Mouse (Mus musculus) layer of hippocampus, postnatal 25 days (tissue): ENCODE measurements around the gene Pnn. TPM values are rescaled to one million over a fixed set of nuclear protein-coding genes. Genes with fewer than 3 reads are reported as not detected.
A peak's percentile ranks its signal among the peaks of the same experiment; 100 is the strongest.
"Not testable (repeated sequence)": the region's sequence is repeated elsewhere in the genome, so short reads cannot be mapped to it uniquely, and the experiment has no call there.

ENCODE experiments used
- DNase-seq, 2 experiments: peaks; one replicate each; pipeline ENCODE4 v3.0.0; 2022; ENCODE audit warnings: mixed read lengths in 2 of 2, low spot score in 1 of 2; ENCODE audit errors: extremely low spot score in 1 of 2
- total RNA-seq, 2 experiments: library from RNA; stranded (reverse); gene quantifications; 2 replicates each; pipeline ENCODE4 v1.2.3; 2021

Gene Pnn
- 10 to 100 TPM; 46.0 to 56.9 TPM for total RNA-seq

GRCm38 (mm10) chr12:59066448-59067077 lies at the start of gene Pnn:
Gene Pnn, plus strand, starts transcription at chr12:59066884.
- DNase-seq: peak; percentile 85 to 86

DNA sequence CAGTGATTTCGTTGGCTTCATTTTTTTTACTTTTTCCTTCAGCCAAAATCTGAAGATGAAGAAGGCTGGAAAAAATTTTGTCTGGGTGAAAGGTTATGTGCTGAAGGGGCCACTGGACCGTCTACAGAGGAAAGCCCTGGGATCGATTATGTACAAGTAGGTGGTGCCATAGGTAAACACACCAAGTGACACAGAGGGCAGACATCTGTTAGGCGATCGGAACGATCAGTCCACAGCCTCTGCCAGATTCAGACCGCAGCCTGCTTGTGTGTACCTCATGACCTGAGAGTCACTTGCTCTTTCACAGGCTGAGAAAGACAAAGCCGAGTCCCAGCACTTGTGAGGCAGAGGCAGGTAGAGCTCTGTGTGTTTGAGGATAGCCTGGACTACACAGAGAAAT lies 48.7 kb upstream of the Pnn start:
- DNase-seq: no peak

- no peak for DNase-seq
Measured at GRCm38 (mm10) chr12:59019891-59020290, 46.8 kb upstream of the Pnn start.

GRCm38 (mm10) chr12:59021306-59021705 lies 45.4 kb upstream of the Pnn start:
- DNase-seq: no peak

DNA sequence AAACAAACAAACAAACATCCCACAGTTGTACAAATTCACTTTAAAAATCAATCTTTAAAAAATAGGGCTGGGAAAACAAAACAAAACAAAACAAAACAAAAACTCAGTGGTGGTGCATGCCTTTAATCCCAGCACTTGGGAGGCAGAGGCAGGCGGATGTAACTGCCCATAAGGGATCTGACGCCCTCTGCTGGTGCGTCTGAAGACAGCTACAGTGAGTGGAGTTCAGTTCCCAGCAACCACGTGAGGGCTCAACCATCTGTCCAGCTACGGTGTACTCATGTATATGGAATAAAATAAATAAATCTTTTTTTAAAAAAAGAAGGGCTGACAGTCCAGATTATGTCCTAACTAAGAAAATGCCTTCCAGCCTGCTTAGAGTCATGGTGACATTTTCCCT lies 34.6 kb upstream of the Pnn start:
- DNase-seq: no peak

GRCm38 (mm10) chr12:59039162-59039970 lies 27.3 kb upstream of the Pnn start:
- DNase-seq: no peak

DNA sequence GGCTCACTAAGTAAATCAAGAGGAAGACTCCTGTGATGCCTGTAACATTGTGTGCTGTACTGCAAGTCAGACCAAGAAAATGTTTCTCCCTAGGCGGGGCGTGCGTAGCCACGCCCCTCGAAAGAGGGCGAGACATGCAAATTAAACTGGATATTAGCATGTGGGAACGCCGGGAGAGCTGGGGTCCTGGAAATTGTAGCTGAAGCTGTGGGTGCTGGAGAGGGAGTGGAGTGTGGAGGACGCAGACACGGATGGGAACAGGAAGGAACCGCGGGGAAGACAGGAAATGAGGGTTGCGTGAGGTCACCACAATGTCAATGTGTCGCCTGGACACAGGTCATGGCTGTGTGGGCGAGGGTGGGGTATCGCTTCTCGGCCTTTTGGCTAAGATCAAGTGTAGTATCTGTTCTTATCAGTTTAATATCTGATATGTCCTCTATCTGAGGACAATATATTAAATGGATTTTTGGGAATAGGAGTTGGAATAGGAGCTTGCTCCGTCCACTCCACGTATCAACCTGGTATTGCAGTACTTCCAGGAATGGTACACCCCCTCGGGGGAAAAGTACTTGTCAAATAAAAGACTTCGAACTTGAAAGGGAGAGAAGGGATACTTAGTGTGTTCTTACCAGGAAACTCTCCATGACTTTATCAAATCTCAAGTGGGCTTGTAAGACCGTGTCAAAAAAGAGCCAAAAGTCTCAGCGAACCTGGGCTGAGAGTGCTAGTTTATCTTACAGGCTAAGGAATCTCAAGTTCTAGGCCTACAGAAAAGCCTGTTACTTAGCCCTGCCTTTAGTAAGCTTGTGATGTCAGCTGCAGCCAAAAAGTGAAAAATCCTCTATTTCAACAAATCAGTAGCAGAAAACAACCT lies 26.5 kb upstream of the Pnn start:
- DNase-seq: no peak

- DNase-seq: no peak
Measured at GRCm38 (mm10) chr12:59040851-59041250, 25.8 kb upstream of the Pnn start.

DNA sequence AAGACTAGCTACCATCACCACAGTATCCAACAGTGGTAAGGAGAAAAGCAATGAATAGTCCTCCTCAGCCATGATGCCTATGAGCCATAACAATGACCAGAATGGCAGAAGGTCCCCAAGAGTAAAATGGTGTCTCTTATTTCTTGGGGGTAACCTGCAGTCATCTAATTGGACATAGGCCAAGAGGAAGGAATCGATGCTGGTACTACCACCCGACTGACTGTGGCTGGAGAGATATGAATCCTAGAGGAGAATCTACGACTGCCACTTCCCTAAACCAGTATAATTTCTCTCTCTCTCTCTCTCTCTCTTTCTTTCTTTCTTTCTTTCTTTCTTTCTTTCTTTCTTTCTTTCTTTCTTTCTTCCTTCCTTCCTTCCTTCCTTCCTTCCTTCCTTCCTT lies 14.2 kb upstream of the Pnn start:
- no peak for DNase-seq

DNA sequence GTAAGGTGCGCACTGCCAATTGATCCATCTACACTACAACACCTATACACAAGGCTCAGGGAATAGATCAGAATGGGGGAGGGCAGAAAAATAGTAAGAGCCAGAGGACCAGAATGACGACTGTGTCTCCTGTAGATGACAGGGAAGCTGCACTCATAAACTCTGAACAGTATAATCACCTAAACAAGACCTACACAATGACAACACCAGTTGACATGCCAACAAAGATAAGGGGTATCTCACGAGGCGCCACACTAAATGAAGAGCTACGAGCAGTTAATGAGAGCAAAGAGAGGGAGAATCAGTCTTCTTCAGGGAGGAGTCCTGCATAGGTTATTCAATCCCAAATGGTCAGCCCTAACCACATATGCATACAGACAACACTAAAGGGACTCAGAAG lies 13.5 kb upstream of the Pnn start:
- no peak for DNase-seq

GRCm38 (mm10) chr12:59053976-59054375 lies 12.7 kb upstream of the Pnn start:
- no peak for DNase-seq

DNA sequence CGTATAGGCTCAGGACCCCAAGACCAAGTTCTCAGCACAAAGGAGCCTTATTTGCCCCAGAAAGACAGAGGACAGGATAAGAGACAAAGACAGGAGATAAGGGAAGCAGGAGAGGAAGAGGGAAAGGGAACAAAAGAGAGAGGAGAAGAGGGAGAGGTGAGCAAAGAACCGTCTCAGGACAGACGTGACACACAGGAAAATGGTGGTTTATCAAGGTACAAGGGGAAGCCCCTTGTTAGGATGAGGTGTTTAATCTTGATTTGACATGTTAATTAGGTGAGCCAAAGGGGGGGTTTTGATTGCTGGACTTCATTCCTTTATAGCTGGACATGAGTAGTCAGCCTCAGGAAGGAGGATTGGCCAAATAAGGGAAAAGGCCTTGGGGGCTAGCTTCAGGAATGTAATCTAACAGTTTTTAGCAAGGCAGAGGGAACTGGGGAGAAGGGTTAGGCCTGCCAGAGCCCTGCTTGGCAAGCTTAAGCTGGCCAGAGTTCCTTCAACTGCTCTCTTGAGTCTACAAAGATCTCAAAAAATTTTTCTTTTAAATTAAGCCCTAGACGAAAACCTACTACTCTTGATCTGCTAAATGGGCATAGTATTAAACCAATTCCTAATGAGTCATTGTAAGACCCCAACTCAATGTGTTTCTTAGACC lies 11.4 kb upstream of the Pnn start:
- DNase-seq: no peak

GRCm38 (mm10) chr12:59056222-59056621 lies 10.5 kb upstream of the Pnn start:
- DNase-seq: no peak

DNA sequence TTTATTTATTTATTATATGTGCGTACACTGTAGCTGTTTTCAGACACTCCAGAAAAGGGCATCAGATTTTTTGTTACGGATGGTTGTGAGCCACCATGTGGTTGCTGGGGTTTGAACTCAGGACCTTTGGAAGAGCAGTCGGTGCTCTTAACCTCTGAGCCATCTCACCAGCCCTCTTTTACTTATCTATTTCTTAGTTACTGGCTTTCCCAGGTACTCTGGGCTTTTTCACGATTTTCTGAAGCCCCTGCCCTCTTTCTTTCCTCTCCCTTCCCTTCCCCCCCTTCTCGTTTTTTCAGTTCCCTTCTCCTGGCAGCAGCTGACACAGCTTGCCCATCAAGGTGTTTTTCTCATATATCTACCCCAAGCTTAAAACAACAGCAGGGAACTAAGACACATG lies 8.4 kb upstream of the Pnn start:
- DNase-seq: not testable (repeated sequence)

- DNase-seq: no peak
Measured at GRCm38 (mm10) chr12:59060322-59060721, 6.4 kb upstream of the Pnn start.

DNA sequence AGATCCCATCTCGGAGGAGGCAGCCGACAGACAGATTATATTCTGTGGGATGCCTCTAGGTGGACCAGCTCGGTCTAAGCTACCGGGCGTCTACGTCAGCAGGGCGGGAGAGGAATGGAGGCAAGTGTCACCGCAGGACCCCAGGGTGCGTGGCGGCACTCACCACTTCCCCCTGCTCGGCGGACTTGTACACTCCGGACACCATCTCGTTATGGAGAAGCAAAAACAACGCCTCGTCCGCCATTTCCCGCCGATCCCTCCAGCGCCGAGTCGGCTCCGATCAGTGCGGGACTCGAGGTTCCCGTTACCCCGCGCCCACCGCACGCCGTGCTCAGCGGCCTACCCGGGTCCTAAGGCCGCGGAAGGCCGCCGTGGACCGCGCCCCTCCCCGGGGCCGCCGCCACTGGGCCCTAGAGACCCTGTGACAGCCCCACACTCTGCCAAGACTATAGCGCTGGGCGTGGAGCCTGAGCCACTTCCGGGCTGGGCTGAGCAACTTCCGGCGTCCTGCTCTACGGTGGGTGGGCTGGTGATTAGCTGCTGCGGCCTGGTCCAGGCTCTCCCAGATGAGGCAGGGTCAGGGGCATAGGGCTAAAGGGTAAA lies 5.6 kb upstream of the Pnn start, which contains the start of gene Trappc6b:
Gene Trappc6b (minus strand): TSS at position 480 of the 603 bp plus-strand sequence.
- peak; percentile 65 to 70 for DNase-seq

- no peak for DNase-seq
Measured at GRCm38 (mm10) chr12:59064837-59065236, 1.8 kb upstream of the Pnn start.

GRCm38 (mm10) chr12:59065776-59066175 lies 908 bp upstream of the Pnn start:
- DNase-seq: no peak

DNA sequence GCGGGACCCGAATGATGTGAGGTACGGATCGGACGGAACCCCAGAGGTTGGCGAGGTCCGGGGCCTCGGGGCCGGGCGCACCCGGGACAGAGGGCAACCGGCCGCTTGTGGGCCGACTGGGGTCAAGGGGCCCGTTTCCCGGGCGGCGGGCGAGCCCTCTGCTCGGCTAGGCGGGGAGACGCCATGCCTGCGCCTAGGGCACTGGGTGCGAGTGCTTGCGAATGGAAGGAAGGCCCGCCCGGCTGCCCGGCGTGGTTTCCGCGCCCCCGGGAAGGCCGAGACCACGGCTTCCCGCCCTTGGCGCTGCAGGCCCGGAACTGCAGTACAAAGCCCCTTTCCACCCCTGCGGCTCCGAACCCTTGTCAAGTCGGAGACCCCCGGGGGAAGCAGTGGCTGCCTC lies 411 bp downstream of the Pnn start:
- peak in 1 of 2 experiments; percentile 19 for DNase-seq

- DNase-seq: no peak
Measured at GRCm38 (mm10) chr12:59068791-59069190, 2.1 kb downstream of the Pnn start.
